Mouse (Mus musculus) megakaryocyte, embryonic 14.5 days (primary cell): Measurements from ENCODE around the gene Cd164l2. TPM values are rescaled to one million over a fixed set of nuclear protein-coding genes. Genes with fewer than 3 reads are reported as not detected.

ENCODE experiments used
- H3K27me3 ChIP-seq: replicated peaks from 2 replicates; pipeline ENCODE3; 2012; ENCODE audit warnings: inconsistent platforms
- H3K36me3 ChIP-seq: replicated peaks from 2 replicates; pipeline ENCODE3; 2012; ENCODE audit warnings: low read length, inconsistent platforms, mixed read lengths
- H3K4me1 ChIP-seq: 2 replicates; pipeline ENCODE4 v1.6.1; 2012; ENCODE audit warnings: inconsistent platforms
- H3K4me3 ChIP-seq: replicated peaks from 2 replicates; pipeline ENCODE3; 2012; ENCODE audit warnings: moderate library complexity, mild to moderate bottlenecking, inconsistent platforms
- H3K9me3 ChIP-seq: 2 replicates; pipeline ENCODE4 v1.6.1; 2012; ENCODE audit warnings: inconsistent platforms
- FLI1 ChIP-seq: IDR thresholded peaks from 2 replicates; pipeline ENCODE4 v1.6.1; 2012; ENCODE audit warnings: low read length, inconsistent platforms, mixed read lengths
- GATA1 ChIP-seq: IDR thresholded peaks from 3 replicates; pipeline ENCODE4 v1.6.1; 2012; ENCODE audit warnings: mixed read lengths, low read length, inconsistent platforms, borderline replicate concordance
- polyA plus RNA-seq: library from polyadenylated mRNA; stranded (reverse); fragments of >175 nt; gene quantifications from 2 replicates; pipeline ENCODE4 v1.2.3, GENCODE M21; 2012; ENCODE audit warnings: low replicate concordance; ENCODE audit not compliant: insufficient read depth

Gene Cd164l2
- polyA plus RNA-seq, 1 experiment = 1.7 TPM

GRCm38 (mm10) chr4:133237911-133238310 is 26.0 kb downstream of the Cd164l2 start:
- peaks cover 56% of the 10 kb centered on the region for H3K4me1 ChIP-seq
- H3K9me3 ChIP-seq = no peaks in the 10 kb centered on the region
- peaks cover 48% of the 10 kb centered on the region for H3K27me3 ChIP-seq
- no peak overlapping the region for H3K4me3 ChIP-seq
- TF ChIP-seq FLI1 (no peak), GATA1 (no peak)
- no peaks in the 10 kb centered on the region for H3K36me3 ChIP-seq

GRCm38 (mm10) chr4:133240490-133240921 is 28.6 kb downstream of the Cd164l2 start, which contains the start of gene Map3k6:
TSS of gene Map3k6 (plus strand) at chr4:133240818.
- Histone ChIP-seq H3K9me3 (no peaks in the 10 kb centered on the region), H3K36me3 (no peaks in the 10 kb centered on the region), H3K4me3 (peak within 1 kb of the TSS; percentile 95), H3K4me1 (peaks cover 78% of the 10 kb centered on the region), H3K27me3 (peaks cover 54% of the 10 kb centered on the region)
- TF ChIP-seq FLI1 (no peak), GATA1 (no peak)

GRCm38 (mm10) chr4:133240934-133241908 is 29.3 kb downstream of the Cd164l2 start:
- no peaks in the 10 kb centered on the region for H3K9me3 ChIP-seq
- H3K4me3 ChIP-seq = peak overlapping the region; percentile 95
- H3K4me1 ChIP-seq = peaks cover 85% of the 10 kb centered on the region
- peaks cover 56% of the 10 kb centered on the region for H3K27me3 ChIP-seq
- no peaks in the 10 kb centered on the region for H3K36me3 ChIP-seq
- TF ChIP-seq GATA1 = no peak
- no peak for TF ChIP-seq FLI1

GRCm38 (mm10) chr4:133241910-133242309 is 30.0 kb downstream of the Cd164l2 start:
- TF ChIP-seq GATA1 (no peak), FLI1 (no peak)
- H3K4me1 ChIP-seq = peaks cover 83% of the 10 kb centered on the region
- H3K27me3 ChIP-seq = peaks cover 58% of the 10 kb centered on the region
- H3K9me3 ChIP-seq = no peaks in the 10 kb centered on the region
- peak overlapping the region; percentile 95 for H3K4me3 ChIP-seq
- H3K36me3 ChIP-seq = no peaks in the 10 kb centered on the region

GRCm38 (mm10) chr4:133242710-133243109 is 30.8 kb downstream of the Cd164l2 start:
- peaks cover 86% of the 10 kb centered on the region for H3K4me1 ChIP-seq

GRCm38 (mm10) chr4:133243538-133243937 is 31.6 kb downstream of the Cd164l2 start:
- TF ChIP-seq FLI1 (no peak), GATA1 (no peak)

More at GRCm38 (mm10) chr4:133242710-133243109, 30.8 kb downstream of the Cd164l2 start:
- TF ChIP-seq GATA1 = no peak
- Histone ChIP-seq H3K27me3 (peaks cover 62% of the 10 kb centered on the region), H3K36me3 (no peaks in the 10 kb centered on the region), H3K9me3 (no peaks in the 10 kb centered on the region), H3K4me3 (peak overlapping the region; percentile 33)

GRCm38 (mm10) chr4:133244289-133244688 is 32.4 kb downstream of the Cd164l2 start:
- Histone ChIP-seq H3K4me3 (peak overlapping the region; percentile 10), H3K36me3 (no peaks in the 10 kb centered on the region), H3K27me3 (peaks cover 71% of the 10 kb centered on the region), H3K4me1 (peaks cover 80% of the 10 kb centered on the region), H3K9me3 (peaks cover 2% of the 10 kb centered on the region; the same call in 1 of the 2 replicates)
- TF ChIP-seq GATA1 (no peak), FLI1 (no peak)

More at GRCm38 (mm10) chr4:133243538-133243937, 31.6 kb downstream of the Cd164l2 start:
- Histone ChIP-seq H3K4me3 (peak overlapping the region; percentile 82), H3K27me3 (peaks cover 70% of the 10 kb centered on the region), H3K4me1 (peaks cover 86% of the 10 kb centered on the region), H3K9me3 (no peaks in the 10 kb centered on the region), H3K36me3 (no peaks in the 10 kb centered on the region)

- H3K4me3 ChIP-seq = no peak overlapping the region
- H3K27me3 ChIP-seq = peaks cover 85% of the 10 kb centered on the region
These were observed 35.1 kb downstream of the Cd164l2 start for GRCm38 (mm10) chr4:133247072-133247471.

GRCm38 (mm10) chr4:133247806-133248449 is 36.0 kb downstream of the Cd164l2 start:
- H3K4me1 ChIP-seq = peaks cover 69% of the 10 kb centered on the region
- TF ChIP-seq FLI1 = no peak
- peaks cover 5% of the 10 kb centered on the region; the same call in 1 of the 2 replicates for H3K9me3 ChIP-seq
- H3K27me3 ChIP-seq = peaks cover 87% of the 10 kb centered on the region
- H3K36me3 ChIP-seq = peaks cover 7% of the 10 kb centered on the region
- peak overlapping the region; percentile 50 for H3K4me3 ChIP-seq

More at GRCm38 (mm10) chr4:133247072-133247471, 35.1 kb downstream of the Cd164l2 start:
- Histone ChIP-seq H3K4me1 (peaks cover 76% of the 10 kb centered on the region), H3K36me3 (no peaks in the 10 kb centered on the region), H3K9me3 (peaks cover 5% of the 10 kb centered on the region; the same call in 1 of the 2 replicates)
- TF ChIP-seq GATA1 (no peak), FLI1 (no peak)
